Mouse (Mus musculus) midbrain, embryonic 16.5 days (tissue): ENCODE measurements around the gene Tspan9. TPM values are rescaled to one million over a fixed set of nuclear protein-coding genes. Genes with fewer than 3 reads are reported as not detected.
A peak's percentile ranks its signal among the peaks of the same experiment; 100 is the strongest.

ENCODE experiments used
- ATAC-seq: fragments of 200-750 bp; cut with Nextera tagmentation; 2 replicates; pipeline ENCODE4 v1.8.0; 2017; ENCODE audit warnings: moderate TSS enrichment
- H3K27ac ChIP-seq: fragments of 300-500 bp; sonication (generic); 2 replicates; pipeline ENCODE4 v1.5.1; 2014; ENCODE audit warnings: mild to moderate bottlenecking, low read length, mixed read lengths
- H3K27me3 ChIP-seq: fragments of 300-500 bp; sonication (generic); 2 replicates; pipeline ENCODE4 v1.6.1; 2014; ENCODE audit warnings: low read depth, low read length, mixed read lengths; ENCODE audit not compliant: control insufficient read depth, insufficient read depth
- H3K36me3 ChIP-seq: fragments of 300-500 bp; sonication (generic); 2 replicates; pipeline ENCODE4 v1.6.1; 2014; ENCODE audit warnings: mild to moderate bottlenecking, low read length, moderate library complexity, mixed read lengths; ENCODE audit not compliant: control insufficient read depth, insufficient read depth
- H3K4me1 ChIP-seq: fragments of 300-500 bp; sonication (generic); 2 replicates; pipeline ENCODE4 v1.6.1; 2014; ENCODE audit warnings: mild to moderate bottlenecking, low read length, mixed read lengths; ENCODE audit not compliant: control insufficient read depth, insufficient read depth
- H3K4me2 ChIP-seq: fragments of 300-500 bp; sonication (generic); 2 replicates; pipeline ENCODE4 v1.6.1; 2014; ENCODE audit warnings: mild to moderate bottlenecking, low read length, mixed read lengths
- H3K4me3 ChIP-seq: fragments of 300-500 bp; sonication (generic); 2 replicates; pipeline ENCODE4 v1.5.1; 2014; ENCODE audit warnings: low read depth, mild to moderate bottlenecking, low read length, moderate library complexity, mixed read lengths
- H3K9ac ChIP-seq: fragments of 300-500 bp; sonication (generic); 2 replicates; pipeline ENCODE4 v1.6.1; 2014; ENCODE audit warnings: low read depth, low read length, mixed read lengths
- H3K9me3 ChIP-seq: fragments of 300-500 bp; sonication (generic); replicated peaks from 2 replicates; pipeline ENCODE4 v1.6.1; 2014; ENCODE audit warnings: mild to moderate bottlenecking, low read length, mixed read lengths; ENCODE audit not compliant: control insufficient read depth, poor library complexity, severe bottlenecking
- WGBS: fragments of 180-500 bp; shearing (Covaris S2); extraction: QIAGEN DNeasy Blood & Tissue Kit; methylation state at CpG from one replicate; pipeline ENCODE4 v1.1.7; 2014; 5-methylcytosine and 5-hydroxymethylcytosine counted together
- polyA plus RNA-seq: library from polyadenylated mRNA; unstranded; fragments of >200 nt; fragmentation: Nextera tagmentation; extraction: Ambion mirVana; gene quantifications from 2 replicates; pipeline ENCODE4 v1.2.1, GENCODE M21; 2015

Gene Tspan9
- polyA plus RNA-seq, 1 experiment from 2014 or later, result 46.3 TPM

DNA sequence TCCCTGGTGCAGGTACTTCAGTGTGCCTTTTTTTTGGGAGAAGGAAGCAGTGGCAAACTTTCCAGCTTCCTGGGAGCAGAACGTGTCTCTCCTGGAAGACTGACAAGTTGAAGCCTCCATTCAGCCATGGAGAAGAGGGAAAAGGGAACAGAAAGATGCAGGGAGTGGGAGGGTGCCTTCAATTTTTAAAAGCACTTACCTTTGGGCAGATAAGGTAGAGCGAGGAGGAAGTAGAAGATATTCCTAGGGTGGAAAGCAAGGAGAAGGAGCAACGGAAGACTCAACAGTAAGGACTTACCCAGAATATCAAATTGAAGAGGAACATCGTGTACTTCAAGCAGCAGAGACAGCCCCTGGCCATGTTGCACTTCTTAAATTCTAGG, 109.5 kb downstream of the Tspan9 start:
- no peaks in the 10 kb centered on the region for H3K9me3 ChIP-seq
- H3K27ac ChIP-seq, result no peak overlapping the region
- peak overlapping the region; percentile 63 for H3K9ac ChIP-seq
- 8% methylated on average over 4 of the region's 4 CpGs for WGBS
- peak overlapping the region; percentile 60 for H3K4me3 ChIP-seq
- no peaks in the 10 kb centered on the region for H3K36me3 ChIP-seq
- peak overlapping the region; percentile 81 for H3K4me2 ChIP-seq
- peaks cover 23% of the 10 kb centered on the region; the same call in 1 of the 2 replicates for H3K4me1 ChIP-seq
- peaks cover 4% of the 10 kb centered on the region for H3K27me3 ChIP-seq
- no peak for ATAC-seq

DNA sequence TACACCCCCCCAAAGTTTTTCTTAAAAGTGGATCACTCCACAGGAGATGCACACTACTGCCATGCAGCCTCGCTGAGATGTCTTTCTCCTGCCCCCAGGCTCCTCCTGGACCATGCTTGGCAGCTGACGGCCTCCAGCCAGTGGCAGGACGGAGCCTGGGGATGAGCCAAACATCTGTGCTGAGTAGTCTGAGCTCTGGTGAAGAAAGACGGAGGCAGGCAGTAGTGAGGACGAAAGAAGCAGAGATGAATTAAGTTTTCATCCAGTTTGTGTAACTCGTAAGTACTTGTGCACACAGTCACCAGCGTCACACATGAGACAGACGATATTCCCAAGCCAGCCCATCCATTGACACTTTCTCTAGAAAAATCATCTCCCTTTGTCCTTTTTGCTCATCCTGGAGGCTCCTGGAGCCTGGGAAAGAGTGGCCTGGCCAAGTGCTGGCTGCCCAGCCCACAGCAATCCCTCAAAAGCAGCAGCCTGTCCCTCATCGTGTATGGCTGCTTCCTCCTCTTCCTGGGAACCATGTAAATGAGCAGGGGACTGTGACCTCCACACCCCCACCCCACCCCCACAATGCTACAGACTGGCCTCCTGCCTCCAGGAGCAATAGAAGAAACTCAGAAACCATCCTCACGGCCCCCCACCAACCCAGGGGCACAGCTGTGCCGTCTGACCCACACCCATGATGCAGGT, 110.1 kb downstream of the Tspan9 start:
- H3K27ac ChIP-seq, result no peak overlapping the region
- 37% methylated on average over 11 of the region's 11 CpGs for WGBS
- H3K9me3 ChIP-seq, result no peaks in the 10 kb centered on the region
- H3K27me3 ChIP-seq, result peaks cover 4% of the 10 kb centered on the region
- H3K4me2 ChIP-seq, result peak overlapping the region; percentile 81
- ATAC-seq, result no peak
- H3K4me3 ChIP-seq, result peak overlapping the region; percentile 60
- H3K9ac ChIP-seq, result no peak overlapping the region
- H3K4me1 ChIP-seq, result peaks cover 26% of the 10 kb centered on the region
- H3K36me3 ChIP-seq, result no peaks in the 10 kb centered on the region

DNA sequence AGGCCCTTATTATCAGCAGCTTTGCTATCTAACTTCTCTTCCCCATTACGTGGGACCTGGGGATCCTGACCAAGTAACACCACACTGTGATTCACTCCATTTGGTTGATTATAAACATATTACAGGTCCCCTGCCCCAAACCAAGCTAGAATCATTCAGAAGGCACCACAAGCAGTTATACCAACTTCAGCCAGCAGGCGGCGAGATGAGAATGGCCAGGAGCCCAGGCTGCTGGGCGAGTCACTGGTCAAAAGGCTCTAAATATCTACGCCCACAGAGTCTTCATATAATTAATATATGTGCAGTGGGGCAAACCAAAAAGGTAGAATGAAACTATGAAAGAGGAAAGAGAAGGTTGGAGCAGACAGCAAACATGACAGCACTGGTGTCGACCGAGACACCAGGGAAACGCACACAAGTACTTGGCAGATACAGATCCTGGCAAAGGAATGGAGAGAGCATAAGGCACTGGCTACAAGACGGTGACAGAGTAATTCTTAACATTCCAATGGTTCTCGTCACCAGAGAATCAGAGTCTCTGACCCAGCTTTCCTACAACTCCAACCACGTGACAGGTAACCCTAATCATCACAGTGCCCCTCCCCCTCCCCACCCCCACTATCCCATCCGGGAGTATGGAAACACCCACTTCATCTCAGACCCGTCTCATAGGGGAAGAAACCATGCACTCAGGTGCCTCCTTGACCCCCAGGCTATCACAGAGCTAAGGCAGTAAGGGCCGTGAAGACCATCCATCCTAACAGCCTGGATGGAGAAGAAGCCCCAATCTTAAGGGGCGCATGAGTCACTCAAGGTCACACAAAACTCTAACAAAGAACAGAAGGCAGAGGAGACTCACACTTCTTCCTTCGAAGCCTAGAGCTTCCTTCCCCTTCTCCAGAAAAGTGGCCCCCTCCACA, 110.9 kb downstream of the Tspan9 start:
- Histone ChIP-seq H3K27me3 (peaks cover 4% of the 10 kb centered on the region), H3K4me1 (peaks cover 29% of the 10 kb centered on the region), H3K4me3 (peak overlapping the region; percentile 60), H3K4me2 (peak overlapping the region; percentile 81), H3K27ac (no peak overlapping the region), H3K9me3 (no peaks in the 10 kb centered on the region), H3K36me3 (no peaks in the 10 kb centered on the region), H3K9ac (no peak overlapping the region)
- ATAC-seq, result no peak
- WGBS, result 42% methylated on average over 16 of the region's 16 CpGs

DNA sequence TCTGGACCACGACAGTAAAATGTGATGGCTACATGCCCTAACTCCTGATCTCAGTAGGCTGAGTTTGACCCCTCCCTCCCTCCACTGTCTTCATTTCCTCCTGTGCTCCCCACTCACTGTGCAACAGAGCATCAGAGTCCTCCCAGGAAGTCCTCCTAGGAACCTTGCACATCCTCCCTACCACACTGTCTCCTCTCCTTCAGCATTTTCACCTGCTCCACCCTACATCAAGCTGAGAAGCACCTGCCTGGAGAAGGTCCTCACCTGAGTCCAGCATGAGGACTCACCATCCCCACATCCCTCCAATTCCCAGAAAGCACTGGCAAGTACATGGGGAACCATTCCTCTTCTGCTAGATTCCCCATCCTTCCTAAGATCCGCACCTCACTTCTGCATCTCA, 111.8 kb downstream of the Tspan9 start:
- Histone ChIP-seq H3K4me1 (peaks cover 29% of the 10 kb centered on the region), H3K9ac (no peak overlapping the region), H3K4me2 (no peak overlapping the region), H3K4me3 (no peak overlapping the region), H3K36me3 (no peaks in the 10 kb centered on the region), H3K9me3 (no peaks in the 10 kb centered on the region), H3K27ac (no peak overlapping the region), H3K27me3 (peaks cover 4% of the 10 kb centered on the region; the same call in 1 of the 2 replicates)
- no peak for ATAC-seq
- WGBS, result 63% methylated on average over 2 of the region's 2 CpGs

DNA sequence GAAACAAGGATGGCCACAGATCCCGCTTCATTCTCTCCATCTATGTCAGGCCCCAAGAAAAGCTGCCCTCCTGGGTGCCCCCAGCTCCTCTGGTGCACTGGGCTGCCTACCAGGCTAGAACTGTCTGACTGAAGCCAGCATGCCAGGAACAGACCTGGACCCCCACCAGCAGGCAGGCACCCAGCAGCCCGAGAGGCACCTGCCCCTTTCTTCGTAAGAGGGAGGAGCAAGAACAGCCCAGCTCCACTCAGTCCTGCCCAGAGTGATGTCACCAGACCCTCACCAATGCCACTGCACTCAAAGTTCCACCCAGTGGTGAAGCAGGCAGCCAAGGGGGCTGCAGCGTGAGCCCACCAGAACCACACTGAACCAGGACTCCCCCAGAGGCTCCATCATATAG, 112.3 kb downstream of the Tspan9 start:
- WGBS, result 63% methylated on average over 4 of the region's 4 CpGs
- Histone ChIP-seq H3K4me3 (no peak overlapping the region), H3K27me3 (peaks cover 4% of the 10 kb centered on the region; the same call in 1 of the 2 replicates), H3K36me3 (no peaks in the 10 kb centered on the region), H3K27ac (no peak overlapping the region), H3K9me3 (no peaks in the 10 kb centered on the region), H3K9ac (no peak overlapping the region), H3K4me1 (peaks cover 28% of the 10 kb centered on the region), H3K4me2 (peak overlapping the region; percentile 17; the same call in 1 of the 2 replicates)
- no peak for ATAC-seq

DNA sequence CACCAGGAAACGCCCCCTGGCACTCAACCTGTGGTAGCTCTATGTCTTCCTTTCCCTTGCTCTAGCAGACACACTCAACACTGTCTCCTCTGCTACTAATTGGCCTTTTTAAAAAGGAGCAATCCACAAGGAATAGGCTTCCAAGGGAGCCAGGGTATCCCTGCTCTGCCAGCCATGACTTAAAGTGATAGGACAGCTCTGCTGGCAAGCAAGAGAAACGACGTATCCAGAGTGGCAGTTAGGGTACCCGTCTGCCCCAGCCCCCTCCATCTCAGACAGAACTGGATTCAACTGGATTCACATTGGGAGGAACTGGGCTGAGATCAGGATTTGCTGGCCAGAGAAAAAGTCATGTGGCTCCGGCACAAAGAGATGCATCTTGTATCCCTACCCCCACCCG, 112.9 kb downstream of the Tspan9 start:
- Histone ChIP-seq H3K27ac (no peak overlapping the region), H3K4me3 (no peak overlapping the region), H3K4me1 (peaks cover 21% of the 10 kb centered on the region), H3K9ac (no peak overlapping the region), H3K9me3 (no peaks in the 10 kb centered on the region), H3K4me2 (no peak overlapping the region), H3K27me3 (peaks cover 4% of the 10 kb centered on the region; the same call in 1 of the 2 replicates), H3K36me3 (no peaks in the 10 kb centered on the region)
- no peak for ATAC-seq
- WGBS, result 48% methylated on average over 6 of the region's 6 CpGs

DNA sequence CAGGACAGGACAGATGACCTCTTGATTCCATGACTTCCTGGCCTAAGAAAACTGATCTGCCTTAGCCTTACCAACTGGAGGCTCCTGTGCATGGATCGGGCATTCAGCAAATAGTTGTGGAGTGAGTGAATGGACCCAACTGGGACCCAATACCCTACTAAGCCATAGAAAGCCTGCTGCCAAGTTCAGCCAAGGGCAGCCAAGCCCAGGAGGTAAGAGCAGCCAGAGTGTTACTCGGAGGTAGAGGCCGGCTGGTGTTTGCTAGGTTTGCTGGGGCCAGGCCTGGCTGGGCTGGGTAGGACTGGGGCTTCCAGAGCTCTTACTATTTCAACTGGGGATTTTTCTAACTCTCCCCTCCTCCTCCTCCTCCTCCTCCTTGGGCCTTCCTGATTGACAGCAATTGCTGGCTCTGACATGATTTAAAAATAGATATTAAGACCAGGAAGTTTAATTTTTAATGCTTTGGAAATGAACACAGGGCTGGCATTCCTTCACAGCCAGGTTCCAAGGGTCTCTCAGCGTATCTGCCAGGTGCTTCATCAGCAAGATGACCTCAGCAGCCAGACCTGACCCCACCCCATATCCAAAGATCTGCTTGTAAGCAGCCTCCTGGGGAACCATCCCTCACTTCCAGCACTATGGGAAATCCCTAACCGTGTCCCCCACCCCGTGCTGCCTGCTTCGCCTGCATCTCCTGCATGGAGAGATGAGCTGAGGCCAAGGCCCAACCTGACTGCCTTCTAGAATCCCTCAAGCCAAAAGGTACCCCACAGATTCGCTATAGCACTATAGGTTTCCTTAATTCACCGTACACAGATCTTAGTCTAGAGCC, 113.7 kb downstream of the Tspan9 start:
- Histone ChIP-seq H3K36me3 (no peaks in the 10 kb centered on the region), H3K4me3 (no peak overlapping the region), H3K4me2 (no peak overlapping the region), H3K9ac (no peak overlapping the region), H3K9me3 (no peaks in the 10 kb centered on the region), H3K27ac (no peak overlapping the region), H3K27me3 (peaks cover 4% of the 10 kb centered on the region; the same call in 1 of the 2 replicates), H3K4me1 (peaks cover 18% of the 10 kb centered on the region)
- ATAC-seq, result no peak
- 83% methylated on average over 9 of the region's 9 CpGs for WGBS

DNA sequence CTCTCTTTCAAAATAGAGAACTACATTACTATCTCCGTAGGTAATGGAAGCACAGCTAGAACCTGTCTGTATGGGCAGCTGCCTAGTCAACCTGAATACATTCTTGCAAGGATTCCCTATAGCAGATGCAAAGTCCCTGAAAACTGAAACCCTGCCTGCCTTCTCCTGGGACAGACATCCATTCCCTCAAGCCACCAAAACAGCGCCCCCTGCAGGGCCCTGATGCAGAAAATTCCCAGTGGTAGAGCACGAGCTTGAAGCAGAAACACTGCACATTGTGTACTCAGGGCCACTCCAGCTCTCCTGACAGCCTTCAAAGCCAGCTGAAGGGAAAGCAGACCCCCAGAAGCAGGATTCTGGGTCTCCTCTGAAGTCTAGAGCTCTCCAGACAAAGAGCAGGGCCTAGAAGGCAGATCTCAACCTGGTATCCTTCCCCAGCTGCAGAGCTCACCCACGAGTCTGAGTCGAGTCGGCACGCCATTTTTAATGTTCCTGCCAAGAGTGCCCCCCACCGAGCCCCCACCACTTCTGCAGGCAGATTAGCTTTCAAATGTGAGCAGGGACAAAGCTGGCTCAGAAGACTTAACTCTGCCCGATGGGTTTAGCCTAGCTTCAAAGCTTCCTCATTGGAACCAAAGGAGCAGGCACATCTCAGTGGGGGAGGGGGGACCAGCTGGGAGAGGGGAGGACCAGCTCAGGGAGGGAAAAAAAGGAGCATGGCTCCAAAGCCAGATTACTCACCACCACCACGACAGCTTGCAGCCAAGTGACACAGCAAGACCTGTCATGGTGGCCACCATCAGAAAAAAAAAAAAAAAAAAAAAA, 115.1 kb downstream of the Tspan9 start:
- no peak overlapping the region for H3K9ac ChIP-seq
- peaks cover 14% of the 10 kb centered on the region for H3K4me1 ChIP-seq
- 0 out of 2 replicates have a peak overlapping the region, but pooled peaks have one; percentile 10 for H3K27ac ChIP-seq
- no peaks in the 10 kb centered on the region for H3K9me3 ChIP-seq
- no peaks in the 10 kb centered on the region for H3K36me3 ChIP-seq
- H3K27me3 ChIP-seq, result peaks cover 4% of the 10 kb centered on the region; the same call in 1 of the 2 replicates
- no peak overlapping the region for H3K4me3 ChIP-seq
- ATAC-seq, result no peak
- H3K4me2 ChIP-seq, result no peak overlapping the region
- WGBS, result 13% methylated on average over 10 of the region's 10 CpGs
